Mouse (Mus musculus): ENCODE data around the gene Sart1. TPM values are rescaled to one million over a fixed set of nuclear protein-coding genes. Genes with fewer than 3 reads are reported as not detected.
"Not testable (repeated sequence)": the region's sequence is repeated elsewhere in the genome, so short reads cannot be mapped to it uniquely, and the experiment has no call there.

Gene Sart1
- polyA plus RNA-seq, 1 experiment from 2014 or later: 87.6 TPM

- peak within 1 kb of the TSS; percentile 98 for H3K27ac ChIP-seq
- no peaks in the 10 kb centered on the region for H3K9me3 ChIP-seq (replicated peaks)
- H3K4me3 ChIP-seq (replicated peaks): peak within 1 kb of the TSS; percentile 99
- H3K9ac ChIP-seq: peak within 1 kb of the TSS; percentile 87
- under 1% methylated on average over 88 of the region's 92 CpGs for WGBS
- H3K4me2 ChIP-seq: peak within 1 kb of the TSS; percentile 77
- no peaks in the 10 kb centered on the region for H3K27me3 ChIP-seq
- peak; percentile 97 for ATAC-seq (replicated peaks; ENCODE audit: low FRiP score)
- H3K36me3 ChIP-seq: peaks cover 57% of the 10 kb centered on the region
- peaks cover 25% of the 10 kb centered on the region for H3K4me1 ChIP-seq
Measured at GRCm38 (mm10) chr19:5366175-5367052, 22.1 kb downstream of the Sart1 start, which contains the start of gene Eif1ad. Gene Eif1ad (plus strand): TSS chr19:5366741.

- Histone ChIP-seq H3K9me3 (replicated peaks) (no peaks in the 10 kb centered on the region), H3K27ac (peak overlapping the region; percentile 98), H3K27me3 (no peaks in the 10 kb centered on the region)
Measured at GRCm38 (mm10) chr19:5365751-5366150, 22.8 kb downstream of the Sart1 start.

DNA sequence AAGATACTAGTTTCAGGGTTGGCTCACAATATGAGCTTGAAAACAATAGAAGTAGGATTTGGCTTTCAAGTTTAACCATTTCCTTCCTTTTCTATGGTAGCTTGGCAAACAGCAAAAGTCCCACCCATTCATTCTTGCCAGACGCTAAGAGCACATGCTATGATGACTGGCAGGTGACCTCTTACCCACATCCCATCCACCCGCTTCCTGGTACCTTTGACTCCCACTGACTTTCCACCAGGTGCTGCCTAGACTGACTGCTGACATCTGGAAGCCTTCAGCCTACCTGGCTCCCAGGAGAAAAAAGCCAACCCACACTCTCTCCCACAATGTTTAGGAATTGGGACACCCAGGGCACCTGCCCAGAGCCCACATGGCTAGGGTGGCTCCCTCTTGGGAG, 24.4 kb downstream of the Sart1 start:
- H3K9me3 ChIP-seq (replicated peaks): no peaks in the 10 kb centered on the region
- no peak overlapping the region for H3K4me2 ChIP-seq
- H3K4me3 ChIP-seq (replicated peaks): no peak overlapping the region
- 81% methylated on average over 2 of the region's 2 CpGs for WGBS
- no peak overlapping the region for H3K9ac ChIP-seq
- H3K4me1 ChIP-seq: peaks cover 25% of the 10 kb centered on the region
- peaks cover 36% of the 10 kb centered on the region for H3K36me3 ChIP-seq
- ATAC-seq (replicated peaks; ENCODE audit: low FRiP score): no peak
- H3K27me3 ChIP-seq: no peaks in the 10 kb centered on the region
- no peak overlapping the region for H3K27ac ChIP-seq

More at GRCm38 (mm10) chr19:5365751-5366150, 22.8 kb downstream of the Sart1 start:
- peak overlapping the region; percentile 99 for H3K4me3 ChIP-seq (replicated peaks)
- peaks cover 53% of the 10 kb centered on the region for H3K36me3 ChIP-seq
- H3K9ac ChIP-seq: peak overlapping the region; percentile 87
- peak overlapping the region; percentile 77 for H3K4me2 ChIP-seq
- peaks cover 25% of the 10 kb centered on the region for H3K4me1 ChIP-seq
- WGBS: 21% methylated on average over 11 of the region's 11 CpGs
- ATAC-seq (replicated peaks; ENCODE audit: low FRiP score): no peak

DNA sequence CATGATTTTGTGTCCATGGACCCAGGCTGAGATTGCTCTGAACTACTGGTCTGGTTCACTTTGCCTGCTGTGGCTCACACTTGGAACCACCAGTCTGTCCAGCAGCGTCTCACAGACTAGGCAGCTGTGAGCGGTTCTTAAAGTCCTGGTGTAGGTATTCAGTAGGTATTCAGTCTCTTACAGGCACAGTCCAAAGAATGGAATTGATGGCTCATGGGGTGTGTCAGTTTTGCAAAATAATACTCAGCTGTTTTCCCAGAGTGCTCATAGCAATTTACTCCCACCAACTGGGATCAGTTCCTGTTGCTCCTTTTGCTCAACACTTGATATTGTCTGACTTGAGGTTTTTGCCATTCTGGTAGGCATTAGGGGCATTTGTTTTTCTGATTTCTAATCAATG, 26.3 kb downstream of the Sart1 start:
- no peak overlapping the region for H3K27ac ChIP-seq
- ATAC-seq (replicated peaks; ENCODE audit: low FRiP score): no peak
- H3K9me3 ChIP-seq (replicated peaks): no peaks in the 10 kb centered on the region
- H3K36me3 ChIP-seq: peaks cover 25% of the 10 kb centered on the region
- no peak overlapping the region for H3K4me2 ChIP-seq
- H3K9ac ChIP-seq: no peak overlapping the region
- H3K4me3 ChIP-seq (replicated peaks): no peak overlapping the region
- peaks cover 13% of the 10 kb centered on the region for H3K4me1 ChIP-seq
- H3K27me3 ChIP-seq: no peaks in the 10 kb centered on the region
- 86% methylated on average over 2 of the region's 2 CpGs for WGBS

- H3K9ac ChIP-seq: no peak overlapping the region
- H3K27me3 ChIP-seq: no peaks in the 10 kb centered on the region
- WGBS: no CpG with 5 or more reads among the region's 1 CpGs
- no peak overlapping the region for H3K4me3 ChIP-seq (replicated peaks)
- no peaks in the 10 kb centered on the region for H3K36me3 ChIP-seq
- H3K9me3 ChIP-seq (replicated peaks): no peaks in the 10 kb centered on the region
- 0 out of 2 replicates have a peak overlapping the region, but pooled peaks have one; percentile 13 for H3K27ac ChIP-seq
- no peak for ATAC-seq (replicated peaks; ENCODE audit: low FRiP score)
- no peak overlapping the region for H3K4me2 ChIP-seq
- H3K4me1 ChIP-seq: no peaks in the 10 kb centered on the region
Measured at GRCm38 (mm10) chr19:5356080-5356479, 32.4 kb downstream of the Sart1 start.

GRCm38 (mm10) chr19:5353609-5354008, 34.9 kb downstream of the Sart1 start:
- no peak overlapping the region for H3K27ac ChIP-seq
- 67% methylated on average over 2 of the region's 2 CpGs for WGBS
- peaks cover 2% of the 10 kb centered on the region; the same call in 1 of the 2 replicates for H3K27me3 ChIP-seq
- no peaks in the 10 kb centered on the region for H3K9me3 ChIP-seq (replicated peaks)
- H3K4me2 ChIP-seq: no peak overlapping the region
- H3K4me1 ChIP-seq: peaks cover 6% of the 10 kb centered on the region
- H3K9ac ChIP-seq: no peak overlapping the region
- no peaks in the 10 kb centered on the region for H3K36me3 ChIP-seq
- no peak overlapping the region for H3K4me3 ChIP-seq (replicated peaks)
- no peak for ATAC-seq (replicated peaks; ENCODE audit: low FRiP score)

DNA sequence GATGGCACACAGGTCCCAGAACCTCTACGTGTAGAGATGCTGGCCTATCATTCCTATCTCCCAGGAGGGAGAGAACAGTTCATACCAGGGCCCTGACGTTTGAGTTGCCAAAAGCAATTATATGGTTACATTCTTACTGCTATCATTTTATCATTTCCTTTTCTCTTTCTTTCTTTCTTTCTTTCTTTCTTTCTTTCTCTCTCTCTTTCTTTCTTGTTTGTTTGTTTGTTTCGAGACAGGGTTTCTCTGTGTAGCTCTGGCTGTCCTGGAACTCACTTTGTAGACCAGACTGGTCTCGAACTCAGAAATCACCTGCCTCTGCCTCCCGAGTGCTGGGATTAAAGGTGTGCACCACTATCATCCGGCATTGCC, 39.0 kb downstream of the Sart1 start, which contains the start of gene Cst6:
TSS of gene Cst6 (minus strand) at position 73 of the 372 bp plus-strand sequence.
- H3K4me2 ChIP-seq: peak within 1 kb of the TSS; percentile 79
- not testable (repeated sequence) for H3K27me3 ChIP-seq; ATAC-seq (replicated peaks; ENCODE audit: low FRiP score); H3K9me3 ChIP-seq (replicated peaks); H3K27ac ChIP-seq; H3K36me3 ChIP-seq
- peak within 1 kb of the TSS; percentile 45 for H3K4me3 ChIP-seq (replicated peaks)
- H3K4me1 ChIP-seq: peaks cover 11% of the 10 kb centered on the region
- peak within 1 kb of the TSS; percentile 53 for H3K9ac ChIP-seq
- WGBS: 60% methylated on average over 6 of the region's 6 CpGs

GRCm38 (mm10) chr19:5348526-5349501, 39.7 kb downstream of the Sart1 start:
- peaks cover 11% of the 10 kb centered on the region for H3K4me1 ChIP-seq
- peak overlapping the region; percentile 45 for H3K4me3 ChIP-seq (replicated peaks)
- no peak for ATAC-seq (replicated peaks; ENCODE audit: low FRiP score)
- peak overlapping the region; percentile 53 for H3K9ac ChIP-seq
- H3K9me3 ChIP-seq (replicated peaks): no peaks in the 10 kb centered on the region
- H3K27me3 ChIP-seq: peaks cover 2% of the 10 kb centered on the region; the same call in 1 of the 2 replicates
- H3K36me3 ChIP-seq: no peaks in the 10 kb centered on the region
- H3K27ac ChIP-seq: no peak overlapping the region
- 4% methylated on average over 34 of the region's 34 CpGs for WGBS
- H3K4me2 ChIP-seq: peak overlapping the region; percentile 79

- WGBS: 86% methylated on average over 6 of the region's 6 CpGs
- Histone ChIP-seq H3K9me3 (replicated peaks) (no peaks in the 10 kb centered on the region), H3K27ac (no peak overlapping the region), H3K36me3 (no peaks in the 10 kb centered on the region), H3K4me2 (no peak overlapping the region), H3K27me3 (peaks cover 2% of the 10 kb centered on the region; the same call in 1 of the 2 replicates), H3K9ac (no peak overlapping the region), H3K4me3 (replicated peaks) (no peak overlapping the region), H3K4me1 (peaks cover 11% of the 10 kb centered on the region)
- ATAC-seq (replicated peaks; ENCODE audit: low FRiP score): no peak
Measured at GRCm38 (mm10) chr19:5348064-5348463, 40.4 kb downstream of the Sart1 start.

- Histone ChIP-seq H3K4me1 (peaks cover 11% of the 10 kb centered on the region), H3K9ac (no peak overlapping the region), H3K9me3 (replicated peaks) (no peaks in the 10 kb centered on the region), H3K4me2 (no peak overlapping the region), H3K27ac (no peak overlapping the region), H3K36me3 (no peaks in the 10 kb centered on the region), H3K27me3 (peaks cover 2% of the 10 kb centered on the region; the same call in 1 of the 2 replicates), H3K4me3 (replicated peaks) (no peak overlapping the region)
- no peak for ATAC-seq (replicated peaks; ENCODE audit: low FRiP score)
- WGBS: 63% methylated on average over 6 of the region's 6 CpGs
Measured at GRCm38 (mm10) chr19:5345297-5346131, 43.0 kb downstream of the Sart1 start.

GRCm38 (mm10) chr19:5341360-5341759, 47.1 kb downstream of the Sart1 start:
- H3K36me3 ChIP-seq: no peaks in the 10 kb centered on the region
- 0 out of 2 replicates have a peak, but pooled peaks cover 3% of the 10 kb centered on the region for H3K4me1 ChIP-seq
- no peak overlapping the region for H3K4me3 ChIP-seq (replicated peaks)
- no peak overlapping the region for H3K4me2 ChIP-seq
- H3K27ac ChIP-seq: no peak overlapping the region
- no peaks in the 10 kb centered on the region for H3K27me3 ChIP-seq
- H3K9ac ChIP-seq: no peak overlapping the region
- 87% methylated on average over 7 of the region's 7 CpGs for WGBS
- no peaks in the 10 kb centered on the region for H3K9me3 ChIP-seq (replicated peaks)
- no peak for ATAC-seq (replicated peaks; ENCODE audit: low FRiP score)
